Mouse (Mus musculus) cerebellum, adult 9-11 months (tissue): Measurements from ENCODE around the gene Tpcn2.

Source experiments
- DNase-seq: peaks from one replicate; pipeline ENCODE4 v3.0.0; 2022

Gene Tpcn2

GRCm38 (mm10) chr7:145299562-145300320 lies 15.9 kb upstream of the Tpcn2 start:
- DNase-seq = peak; percentile 94

GRCm38 (mm10) chr7:145298666-145299490 lies 15.1 kb upstream of the Tpcn2 start:
- DNase-seq = peak; percentile 81

GRCm38 (mm10) chr7:145293859-145294258 lies 10.0 kb upstream of the Tpcn2 start:
- peak; percentile 64 for DNase-seq

GRCm38 (mm10) chr7:145292726-145293125 lies 8.9 kb upstream of the Tpcn2 start:
- peak; percentile 26 for DNase-seq

GRCm38 (mm10) chr7:145291847-145292246 lies 8.0 kb upstream of the Tpcn2 start:
- no peak for DNase-seq

- DNase-seq = peak; percentile 83
Measured at GRCm38 (mm10) chr7:145289302-145289701, 5.5 kb upstream of the Tpcn2 start.

- DNase-seq = peak; percentile 89
Measured at GRCm38 (mm10) chr7:145287410-145287809, 3.6 kb upstream of the Tpcn2 start.

- no peak for DNase-seq
Measured at GRCm38 (mm10) chr7:145285476-145285875, 1.7 kb upstream of the Tpcn2 start.

- no peak for DNase-seq
Measured at GRCm38 (mm10) chr7:145284293-145284692, 482 bp upstream of the Tpcn2 start.

- peak; percentile 58 for DNase-seq
Measured at GRCm38 (mm10) chr7:145283041-145283440, 770 bp downstream of the Tpcn2 start.

GRCm38 (mm10) chr7:145281396-145281795 lies 2.4 kb downstream of the Tpcn2 start:
- DNase-seq = no peak

GRCm38 (mm10) chr7:145275488-145275887 lies 8.3 kb downstream of the Tpcn2 start:
- no peak for DNase-seq

- no peak for DNase-seq
Measured at GRCm38 (mm10) chr7:145270955-145271354, 12.9 kb downstream of the Tpcn2 start.

GRCm38 (mm10) chr7:145268890-145269289 lies 14.9 kb downstream of the Tpcn2 start:
- DNase-seq = no peak

- no peak for DNase-seq
Measured at GRCm38 (mm10) chr7:145266011-145266410, 17.8 kb downstream of the Tpcn2 start.

- no peak for DNase-seq
Measured at GRCm38 (mm10) chr7:145264202-145264601, 19.6 kb downstream of the Tpcn2 start.

GRCm38 (mm10) chr7:145256092-145256491 lies 27.7 kb downstream of the Tpcn2 start:
- DNase-seq = peak; percentile 55

GRCm38 (mm10) chr7:145253986-145254630 lies 29.7 kb downstream of the Tpcn2 start:
- peak; percentile 54 for DNase-seq

- DNase-seq = peak; percentile 90
Measured at GRCm38 (mm10) chr7:145252715-145253476, 30.9 kb downstream of the Tpcn2 start.

- DNase-seq = peak; percentile 86
Measured at GRCm38 (mm10) chr7:145250225-145250624, 33.6 kb downstream of the Tpcn2 start.

- peak; percentile 46 for DNase-seq
Measured at GRCm38 (mm10) chr7:145248911-145249310, 34.9 kb downstream of the Tpcn2 start.

- DNase-seq = peak; percentile 85
Measured at GRCm38 (mm10) chr7:145242851-145243712, 40.7 kb downstream of the Tpcn2 start.
